Comparison of ENCODE assay signal across 17 mouse cellular contexts in genomic region chr3:38491236-38491635, GRCm38 (mm10).
"Had no signal": no experiment of that assay in that cellular context is flagged by ENCODE, and none has a peak within 500 bp of the region (broad histone marks: within the 10 kb centered on the region; RNA-seq: fewer than 3 reads in every experiment).

No protein-coding gene starts in this region.

- ATAC-seq: lung, postnatal 0 days; midbrain, embryonic 15.5 days had no signal

- H3K4me3 ChIP-seq: liver, embryonic 13.5 days; midbrain, embryonic 12.5 days; midbrain, embryonic 15.5 days; neural tube, embryonic 12.5 days; stomach, embryonic 15.5 days had no signal

- H3K9me3 ChIP-seq: liver, embryonic 13.5 days; midbrain, embryonic 12.5 days; midbrain, embryonic 15.5 days; neural tube, embryonic 12.5 days; stomach, embryonic 15.5 days had no signal

- H3K9ac ChIP-seq: liver, embryonic 13.5 days; lung, embryonic 14.5 days; midbrain, embryonic 12.5 days; midbrain, embryonic 15.5 days; neural tube, embryonic 12.5 days; stomach, embryonic 15.5 days had no signal

- H3K36me3 ChIP-seq: liver, embryonic 13.5 days; midbrain, embryonic 12.5 days; midbrain, embryonic 15.5 days; neural tube, embryonic 12.5 days; stomach, embryonic 15.5 days had no signal

- H3K27me3 ChIP-seq: midbrain, embryonic 12.5 days; midbrain, embryonic 15.5 days; neural tube, embryonic 12.5 days; stomach, embryonic 15.5 days had no signal

- H3K4me2 ChIP-seq: liver, embryonic 13.5 days; lung, embryonic 14.5 days; midbrain, embryonic 12.5 days; midbrain, embryonic 15.5 days; neural tube, embryonic 12.5 days; stomach, embryonic 15.5 days had no signal

- H3K27ac ChIP-seq: liver, embryonic 13.5 days; macrophage; midbrain, embryonic 12.5 days; midbrain, embryonic 15.5 days; neural tube, embryonic 12.5 days; stomach, embryonic 15.5 days had no signal

- H3K4me1 ChIP-seq: liver, embryonic 13.5 days; midbrain, embryonic 12.5 days; midbrain, embryonic 15.5 days; neural tube, embryonic 12.5 days had no signal

- DNase-seq: kidney, adult 18-20 months; kidney, adult 9 months; kidney, postnatal 14 days; layer of hippocampus, adult 9-11 months; liver, embryonic 13.5 days; right cerebral cortex, postnatal 4 days; spleen, adult 18-20 months; thymus, adult 2 months; thymus, postnatal 14 days; thymus, postnatal 4 days had no signal
